Mouse (Mus musculus) kidney, embryonic 15.5 days (tissue): ENCODE results near the gene Slc22a3. TPM values are rescaled to one million over a fixed set of nuclear protein-coding genes. Genes with fewer than 3 reads are reported as not detected.

Experiments
- ATAC-seq: fragments of 200-750 bp; cut with Nextera tagmentation; replicated peaks from 2 replicates; pipeline ENCODE4 v1.8.0; 2017; ENCODE audit warnings: moderate TSS enrichment; ENCODE audit not compliant: low FRiP score
- H3K27ac ChIP-seq: fragments of 300-500 bp; sonication (generic); 2 replicates; pipeline ENCODE4 v1.5.1; 2015; ENCODE audit warnings: mild to moderate bottlenecking, inconsistent platforms
- H3K27me3 ChIP-seq: fragments of 300-500 bp; sonication (generic); 2 replicates; pipeline ENCODE4 v1.6.1; 2015; ENCODE audit warnings: inconsistent platforms
- H3K36me3 ChIP-seq: fragments of 300-500 bp; sonication (generic); 2 replicates; pipeline ENCODE4 v1.6.1; 2015; ENCODE audit warnings: inconsistent platforms
- H3K4me1 ChIP-seq: fragments of 300-500 bp; sonication (generic); 2 replicates; pipeline ENCODE4 v1.6.1; 2015; ENCODE audit warnings: inconsistent platforms
- H3K4me2 ChIP-seq: fragments of 300-500 bp; sonication (generic); 2 replicates; pipeline ENCODE4 v1.6.1; 2015; ENCODE audit warnings: moderate library complexity, mild to moderate bottlenecking, inconsistent platforms
- H3K4me3 ChIP-seq: fragments of 300-500 bp; sonication (generic); replicated peaks from 2 replicates; pipeline ENCODE4 v1.5.1; 2015; ENCODE audit warnings: mild to moderate bottlenecking, inconsistent platforms
- H3K9ac ChIP-seq: fragments of 300-500 bp; sonication (generic); 2 replicates; pipeline ENCODE4 v1.6.1; 2015; ENCODE audit warnings: mild to moderate bottlenecking, inconsistent platforms
- H3K9me3 ChIP-seq: fragments of 300-500 bp; sonication (generic); replicated peaks from 2 replicates; pipeline ENCODE4 v1.6.1; 2016; ENCODE audit warnings: inconsistent platforms
- WGBS: fragments of 180-500 bp; shearing (Covaris S2); methylation state at CpG from one replicate; pipeline ENCODE4 v1.1.7; 2015; ENCODE audit warnings: mixed read lengths; 5-methylcytosine and 5-hydroxymethylcytosine counted together
- polyA plus RNA-seq: library from polyadenylated mRNA; unstranded; fragments of >200 nt; fragmentation: Nextera tagmentation; extraction: Ambion mirVana; gene quantifications from 2 replicates; pipeline ENCODE4 v1.2.1, GENCODE M21; 2015

Gene Slc22a3
- polyA plus RNA-seq, 1 experiment from 2014 or later, result 1.00 TPM

GRCm38 (mm10) chr17:12466501-12467000 is 41.0 kb downstream of the Slc22a3 start:
- Histone ChIP-seq H3K4me2 (no peak overlapping the region), H3K36me3 (no peaks in the 10 kb centered on the region), H3K4me3 (no peak overlapping the region), H3K27ac (no peak overlapping the region), H3K27me3 (no peaks in the 10 kb centered on the region), H3K4me1 (no peaks in the 10 kb centered on the region), H3K9ac (no peak overlapping the region), H3K9me3 (no peaks in the 10 kb centered on the region)
- ATAC-seq, result no peak
- WGBS, result 75% methylated on average over 4 of the region's 4 CpGs

- H3K4me1 ChIP-seq, result 0 out of 2 replicates have a peak, but pooled peaks cover 8% of the 10 kb centered on the region
- H3K4me3 ChIP-seq, result no peak overlapping the region
- no peak for ATAC-seq
- H3K36me3 ChIP-seq, result no peaks in the 10 kb centered on the region
- no peaks in the 10 kb centered on the region for H3K27me3 ChIP-seq
- H3K9ac ChIP-seq, result no peak overlapping the region
- no peak overlapping the region for H3K27ac ChIP-seq
- no peaks in the 10 kb centered on the region for H3K9me3 ChIP-seq
- H3K4me2 ChIP-seq, result no peak overlapping the region
These were observed 46.3 kb downstream of the Slc22a3 start for GRCm38 (mm10) chr17:12461168-12461567.

GRCm38 (mm10) chr17:12455143-12455790 is 52.2 kb downstream of the Slc22a3 start:
- ATAC-seq, result no peak
- no peak overlapping the region for H3K27ac ChIP-seq
- H3K9me3 ChIP-seq, result no peaks in the 10 kb centered on the region
- no peaks in the 10 kb centered on the region for H3K27me3 ChIP-seq
- no peaks in the 10 kb centered on the region for H3K36me3 ChIP-seq
- 0 out of 2 replicates have a peak, but pooled peaks cover 8% of the 10 kb centered on the region for H3K4me1 ChIP-seq
- no peak overlapping the region for H3K4me2 ChIP-seq
- 77% methylated on average over 5 of the region's 5 CpGs for WGBS
- H3K4me3 ChIP-seq, result no peak overlapping the region
- H3K9ac ChIP-seq, result no peak overlapping the region

- no peaks in the 10 kb centered on the region for H3K9me3 ChIP-seq
- H3K9ac ChIP-seq, result no peak overlapping the region
- no peak overlapping the region for H3K27ac ChIP-seq
- no peak overlapping the region for H3K4me3 ChIP-seq
- no peak overlapping the region for H3K4me2 ChIP-seq
- H3K36me3 ChIP-seq, result no peaks in the 10 kb centered on the region
- no peaks in the 10 kb centered on the region for H3K27me3 ChIP-seq
- 78% methylated on average over 6 of the region's 6 CpGs for WGBS
- no peak for ATAC-seq
- no peaks in the 10 kb centered on the region for H3K4me1 ChIP-seq
These were observed 53.8 kb downstream of the Slc22a3 start for GRCm38 (mm10) chr17:12453691-12454090.

- Histone ChIP-seq H3K9me3 (no peaks in the 10 kb centered on the region), H3K36me3 (no peaks in the 10 kb centered on the region), H3K9ac (no peak overlapping the region), H3K4me3 (no peak overlapping the region), H3K27me3 (no peaks in the 10 kb centered on the region), H3K27ac (no peak overlapping the region), H3K4me2 (no peak overlapping the region), H3K4me1 (no peaks in the 10 kb centered on the region)
- no peak for ATAC-seq
- WGBS, result 80% methylated on average over 11 of the region's 11 CpGs
These were observed 54.5 kb downstream of the Slc22a3 start for GRCm38 (mm10) chr17:12452862-12453531.

GRCm38 (mm10) chr17:12451234-12451633 is 56.3 kb downstream of the Slc22a3 start:
- Histone ChIP-seq H3K9ac (no peak overlapping the region), H3K4me3 (no peak overlapping the region), H3K36me3 (no peaks in the 10 kb centered on the region), H3K4me1 (no peaks in the 10 kb centered on the region), H3K9me3 (no peaks in the 10 kb centered on the region), H3K27ac (no peak overlapping the region), H3K27me3 (no peaks in the 10 kb centered on the region), H3K4me2 (no peak overlapping the region)
- ATAC-seq, result no peak
- 50% methylated on average over 4 of the region's 4 CpGs for WGBS

- no peaks in the 10 kb centered on the region for H3K36me3 ChIP-seq
- no peaks in the 10 kb centered on the region for H3K9me3 ChIP-seq
- H3K4me3 ChIP-seq, result no peak overlapping the region
- H3K9ac ChIP-seq, result no peak overlapping the region
- H3K27me3 ChIP-seq, result no peaks in the 10 kb centered on the region
- H3K4me2 ChIP-seq, result no peak overlapping the region
- WGBS, result 67% methylated on average over 2 of the region's 2 CpGs
- no peak for ATAC-seq
- peaks cover 2% of the 10 kb centered on the region; the same call in 1 of the 2 replicates for H3K4me1 ChIP-seq
- H3K27ac ChIP-seq, result no peak overlapping the region
These were observed 62.9 kb downstream of the Slc22a3 start for GRCm38 (mm10) chr17:12444561-12444960.

- Histone ChIP-seq H3K27ac (no peak overlapping the region), H3K9ac (no peak overlapping the region), H3K4me3 (no peak overlapping the region), H3K27me3 (no peaks in the 10 kb centered on the region), H3K4me2 (no peak overlapping the region), H3K4me1 (no peaks in the 10 kb centered on the region), H3K36me3 (no peaks in the 10 kb centered on the region), H3K9me3 (no peaks in the 10 kb centered on the region)
- WGBS, result 61% methylated on average over 10 of the region's 10 CpGs
- ATAC-seq, result no peak
These were observed 69.7 kb downstream of the Slc22a3 start for GRCm38 (mm10) chr17:12437771-12438170.

GRCm38 (mm10) chr17:12431707-12432106 is 75.8 kb downstream of the Slc22a3 start:
- no peak overlapping the region for H3K9ac ChIP-seq
- no peak for ATAC-seq
- no peaks in the 10 kb centered on the region for H3K36me3 ChIP-seq
- no peak overlapping the region for H3K27ac ChIP-seq
- H3K4me1 ChIP-seq, result peaks cover 10% of the 10 kb centered on the region; the same call in 1 of the 2 replicates
- H3K4me3 ChIP-seq, result no peak overlapping the region
- 53% methylated on average over 5 of the region's 5 CpGs for WGBS
- H3K4me2 ChIP-seq, result no peak overlapping the region
- H3K27me3 ChIP-seq, result no peaks in the 10 kb centered on the region
- no peaks in the 10 kb centered on the region for H3K9me3 ChIP-seq

GRCm38 (mm10) chr17:12428369-12428768 is 79.1 kb downstream of the Slc22a3 start:
- Histone ChIP-seq H3K9me3 (no peaks in the 10 kb centered on the region), H3K4me2 (no peak overlapping the region), H3K27ac (no peak overlapping the region), H3K4me1 (peaks cover 10% of the 10 kb centered on the region; the same call in 1 of the 2 replicates), H3K9ac (no peak overlapping the region), H3K27me3 (no peaks in the 10 kb centered on the region), H3K36me3 (no peaks in the 10 kb centered on the region), H3K4me3 (no peak overlapping the region)
- ATAC-seq, result no peak

GRCm38 (mm10) chr17:12427156-12427555 is 80.3 kb downstream of the Slc22a3 start:
- H3K36me3 ChIP-seq, result no peaks in the 10 kb centered on the region
- no peaks in the 10 kb centered on the region for H3K9me3 ChIP-seq
- no peak overlapping the region for H3K4me2 ChIP-seq
- H3K27me3 ChIP-seq, result no peaks in the 10 kb centered on the region
- no peak overlapping the region for H3K4me3 ChIP-seq
- 38% methylated on average over 3 of the region's 3 CpGs for WGBS
- no peak for ATAC-seq
- H3K4me1 ChIP-seq, result peaks cover 10% of the 10 kb centered on the region; the same call in 1 of the 2 replicates
- H3K27ac ChIP-seq, result no peak overlapping the region
- no peak overlapping the region for H3K9ac ChIP-seq

GRCm38 (mm10) chr17:12422143-12422542 is 85.4 kb downstream of the Slc22a3 start:
- no peaks in the 10 kb centered on the region for H3K36me3 ChIP-seq
- ATAC-seq, result no peak
- H3K27me3 ChIP-seq, result no peaks in the 10 kb centered on the region
- no peaks in the 10 kb centered on the region for H3K4me1 ChIP-seq
- WGBS, result 80% methylated on average over 1 of the region's 1 CpGs
- no peak overlapping the region for H3K9ac ChIP-seq
- H3K4me2 ChIP-seq, result no peak overlapping the region
- H3K27ac ChIP-seq, result no peak overlapping the region
- H3K9me3 ChIP-seq, result no peaks in the 10 kb centered on the region
- no peak overlapping the region for H3K4me3 ChIP-seq
